Mouse (Mus musculus) bone marrow, adult 2 months (tissue): ENCODE results near the gene Vill.

Experiments
- CTCF ChIP-seq: fragments of 200-500 bp; IDR thresholded peaks from 2 replicates; pipeline ENCODE4 v1.5.1; 2011; ENCODE audit warnings: low read length, control low read depth; ENCODE audit not compliant: control insufficient read depth, insufficient read depth
- POLR2A ChIP-seq: fragments of 200-500 bp; IDR thresholded peaks from 2 replicates; pipeline ENCODE4 v1.6.1; 2011; ENCODE audit warnings: low read depth, mild to moderate bottlenecking, control low read depth, low read length, borderline replicate concordance; ENCODE audit not compliant: control insufficient read depth

- TF ChIP-seq CTCF, result no peak
- TF ChIP-seq POLR2A, result no peak
These were observed 20.0 kb upstream of the Vill start for GRCm38 (mm10) chr9:119032538-119032937.
